Mouse (Mus musculus) adrenal gland, postnatal 10 days (tissue): ENCODE data around the gene Col25a1. TPM values are rescaled to one million over a fixed set of nuclear protein-coding genes. Genes with fewer than 3 reads are reported as not detected.

Experiments
- DNase-seq: peaks from one replicate; pipeline ENCODE4 v3.0.0; 2021; ENCODE audit warnings: mixed read lengths
- total RNA-seq, 2 experiments: library from RNA; stranded (reverse); gene quantifications; 2 replicates each; pipeline ENCODE4 v1.2.3; 2021

The Col25a1 gene
- total RNA-seq, 2 experiments from 2014 or later = 4.6 to 5.6 TPM

DNA sequence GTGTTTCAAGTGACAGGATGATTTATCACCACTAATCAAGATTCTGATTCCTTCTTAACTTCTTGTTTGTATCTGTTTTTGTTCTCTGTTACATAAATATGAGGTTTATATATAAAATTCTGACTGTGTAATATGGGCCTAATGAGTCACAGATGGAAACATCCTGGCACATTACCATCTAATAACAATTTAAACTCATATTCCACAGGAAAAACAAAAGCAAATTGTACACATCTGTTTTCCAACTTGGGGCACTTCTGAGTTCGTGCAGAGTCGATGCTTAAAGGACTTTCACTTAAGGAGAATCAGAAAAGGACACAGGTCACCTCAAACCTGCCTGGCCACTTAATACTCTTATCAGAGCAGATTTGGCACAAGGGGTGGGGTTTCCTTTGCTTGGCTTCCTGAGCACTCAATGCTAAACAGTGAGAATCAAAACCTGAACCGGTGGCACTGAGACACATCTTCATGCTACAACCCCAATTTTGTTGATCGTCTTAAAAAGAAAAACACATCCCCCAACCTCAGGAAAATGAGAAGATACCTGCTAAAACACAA, 342.0 kb downstream of the Col25a1 start:
- DNase-seq = no peak

DNA sequence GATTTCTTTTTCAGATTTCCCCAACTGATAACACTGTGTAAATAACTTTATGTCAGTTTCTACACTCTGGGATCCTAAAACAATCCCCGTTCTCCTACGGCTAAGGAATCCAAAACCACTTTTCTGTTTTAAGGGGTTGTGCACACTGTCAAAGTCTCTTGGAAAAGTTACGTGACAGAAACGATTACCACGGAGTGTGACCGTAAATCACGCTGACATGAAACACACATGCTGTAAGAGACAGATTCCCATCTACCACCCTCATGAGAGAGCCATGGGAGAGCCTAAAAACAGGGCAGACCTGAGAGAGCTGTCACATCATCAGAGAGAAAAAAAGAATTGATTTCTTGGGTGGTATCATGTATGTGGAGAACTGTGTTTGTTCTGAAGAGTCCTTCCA, 342.7 kb downstream of the Col25a1 start:
- DNase-seq = no peak

DNA sequence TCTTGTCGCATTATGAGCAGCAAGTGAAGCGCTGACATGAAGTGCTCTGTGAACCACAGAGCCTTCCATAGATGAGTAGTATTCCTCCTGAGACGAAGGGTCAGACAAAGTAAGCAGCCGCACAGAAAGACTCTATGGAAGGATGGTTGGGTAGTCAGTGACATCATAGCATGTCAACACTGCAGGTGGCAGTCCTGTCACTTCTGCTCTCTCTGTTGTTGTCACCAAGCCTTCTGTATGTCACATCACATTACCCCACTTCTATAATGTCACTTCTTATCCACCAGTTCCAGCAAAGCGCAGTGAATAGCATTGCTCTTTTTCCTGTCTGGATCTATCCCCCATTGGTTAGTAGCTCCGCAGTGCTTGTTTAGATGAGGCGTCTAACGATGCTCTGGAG, 351.2 kb downstream of the Col25a1 start:
- no peak for DNase-seq

DNA sequence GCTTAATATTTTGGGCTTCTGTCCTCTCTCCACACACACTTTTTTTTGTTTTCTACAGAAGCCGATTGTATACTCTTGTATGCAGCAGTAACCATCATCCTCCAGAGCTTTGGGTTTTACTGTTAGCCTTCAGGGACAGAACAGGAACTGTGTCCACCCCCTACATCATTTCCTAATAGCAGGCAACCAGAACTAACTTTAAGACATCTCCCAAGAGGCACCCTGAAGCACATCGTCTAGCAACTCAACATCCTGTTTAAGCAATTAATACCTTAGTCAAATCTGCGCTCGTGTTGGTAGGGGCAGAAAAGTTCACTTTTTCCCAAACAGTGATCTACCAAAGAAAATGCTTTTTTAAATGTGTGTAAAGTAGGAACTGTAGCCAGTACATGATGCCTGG, 357.5 kb downstream of the Col25a1 start:
- DNase-seq = no peak

DNA sequence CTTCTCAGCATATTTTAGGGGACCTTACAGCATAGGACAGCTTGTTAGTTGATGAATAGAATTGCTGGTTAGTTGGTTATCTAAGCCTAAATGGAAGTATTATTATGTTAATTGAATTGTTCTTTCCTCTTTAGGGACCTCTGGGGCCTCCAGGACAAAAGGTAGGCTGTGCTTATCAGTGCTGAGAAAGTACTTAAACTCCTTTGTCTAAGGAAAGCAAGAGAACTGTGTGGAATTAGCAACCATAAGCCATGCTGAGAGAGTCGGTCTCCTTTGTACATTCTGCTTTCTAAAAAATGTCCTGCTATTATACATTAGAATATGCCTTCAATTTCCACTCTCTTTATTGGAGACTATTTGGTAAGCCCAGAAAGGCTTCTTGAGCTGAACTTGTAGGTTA, 362.9 kb downstream of the Col25a1 start:
- no peak for DNase-seq

DNA sequence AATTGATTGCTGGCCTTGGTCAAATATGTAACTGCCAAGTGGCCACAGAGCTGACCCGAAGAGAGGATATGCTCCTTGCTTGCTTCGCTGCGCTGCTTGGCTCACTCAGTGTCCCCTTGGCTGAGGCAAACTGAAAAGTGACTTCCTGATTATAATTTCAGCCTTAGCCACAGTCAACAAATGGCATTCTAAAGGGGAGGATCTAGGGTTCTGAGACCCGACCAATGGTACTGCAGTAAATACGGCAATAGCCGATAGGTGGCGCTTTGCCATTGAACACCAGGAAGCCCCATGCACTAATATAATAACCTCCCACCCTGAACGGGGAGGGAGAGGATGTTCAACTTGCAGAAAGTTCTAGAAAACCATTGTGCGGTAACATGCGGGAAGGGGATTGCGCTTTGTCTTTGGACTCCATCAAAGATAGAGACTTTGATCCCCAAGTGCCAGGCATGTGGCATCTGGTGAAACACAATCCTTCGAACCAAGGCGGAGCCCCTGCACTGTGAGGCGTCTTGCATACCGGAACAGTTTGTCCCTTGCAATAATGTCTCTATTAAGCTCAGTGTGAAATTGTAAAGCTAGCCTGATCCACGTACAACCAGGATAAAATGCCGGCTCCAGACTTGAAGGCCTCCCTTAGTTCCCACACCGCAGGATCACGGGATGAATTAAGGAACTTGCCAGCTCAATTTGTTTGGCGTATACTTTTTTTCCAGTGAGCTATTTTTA, 363.5 kb downstream of the Col25a1 start:
- peak; percentile 25 for DNase-seq

DNA sequence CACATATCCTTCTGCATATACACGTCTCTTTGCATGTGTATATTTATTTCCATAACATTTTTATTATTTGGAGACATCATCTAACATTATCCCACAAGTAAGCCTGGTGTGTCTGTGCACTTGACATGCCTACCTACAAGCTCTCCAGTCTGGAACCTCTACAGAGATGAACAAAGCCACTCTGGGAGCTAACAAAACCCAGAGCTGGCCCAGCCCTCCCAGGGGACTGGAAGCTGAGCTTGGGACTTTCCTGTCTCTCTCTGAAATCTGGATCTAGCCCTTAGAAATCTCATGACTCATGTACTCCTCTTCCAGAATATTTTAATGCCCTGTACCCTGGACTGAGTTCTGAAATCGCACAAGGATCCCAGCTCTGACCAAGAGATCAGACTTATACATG, 365.7 kb downstream of the Col25a1 start:
- DNase-seq = no peak

DNA sequence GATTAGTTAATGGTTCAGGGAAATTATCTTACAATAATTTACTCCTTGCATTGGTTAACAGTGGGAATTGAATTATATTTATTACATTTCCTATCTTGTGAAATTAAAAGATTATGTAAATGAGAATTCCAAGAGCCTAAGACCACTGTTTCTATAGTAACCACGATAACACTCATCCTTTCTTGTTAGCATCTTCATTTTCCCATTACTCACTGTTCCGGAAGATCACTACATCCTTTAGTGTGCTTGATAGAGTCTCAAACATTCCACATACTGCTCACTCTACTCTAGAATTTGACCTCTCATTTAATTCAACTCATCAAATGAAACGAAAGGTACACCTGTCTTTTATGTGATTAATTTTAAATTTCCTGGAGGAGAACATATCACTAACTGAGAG, 370.4 kb downstream of the Col25a1 start:
- no peak for DNase-seq

DNA sequence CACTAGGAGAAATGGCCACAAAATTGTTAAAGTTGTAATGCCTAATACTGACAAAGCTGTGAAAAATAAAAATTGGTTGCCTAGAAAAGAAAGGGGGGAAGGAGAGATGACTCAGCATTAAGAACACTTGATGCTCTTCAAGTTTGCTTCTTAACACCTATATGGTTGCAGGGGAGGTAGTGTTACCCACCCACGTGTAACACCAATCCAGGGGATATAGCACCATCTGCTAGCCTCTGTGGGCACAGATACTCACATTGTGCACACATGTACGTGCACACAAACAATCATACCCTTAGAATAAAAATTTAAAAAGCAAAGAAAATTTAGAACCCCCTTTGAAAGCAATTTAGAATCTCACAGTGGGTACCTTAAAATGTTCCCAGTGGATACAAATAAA, 377.0 kb downstream of the Col25a1 start:
- no peak for DNase-seq

DNA sequence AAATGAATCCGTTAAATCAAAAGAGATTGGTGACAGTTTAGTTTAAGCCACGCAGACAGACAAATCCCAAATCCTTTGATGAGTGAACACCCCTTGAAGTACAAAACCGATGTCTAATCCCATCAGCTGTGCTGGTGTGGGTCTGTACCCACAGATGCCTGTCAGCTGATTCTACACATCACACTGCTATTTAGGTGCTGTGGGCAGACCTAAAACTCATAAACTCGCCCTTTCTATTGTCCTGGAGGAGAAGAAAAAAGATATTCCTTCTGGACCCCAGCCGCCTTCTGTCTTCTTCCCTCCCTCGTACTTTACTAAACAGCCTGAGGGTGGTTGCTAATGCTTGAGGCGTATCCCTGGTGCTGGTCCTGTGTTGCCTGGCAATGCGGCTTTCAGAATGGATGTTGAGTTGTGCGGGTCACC, 387.2 kb downstream of the Col25a1 start:
- no peak for DNase-seq

DNA sequence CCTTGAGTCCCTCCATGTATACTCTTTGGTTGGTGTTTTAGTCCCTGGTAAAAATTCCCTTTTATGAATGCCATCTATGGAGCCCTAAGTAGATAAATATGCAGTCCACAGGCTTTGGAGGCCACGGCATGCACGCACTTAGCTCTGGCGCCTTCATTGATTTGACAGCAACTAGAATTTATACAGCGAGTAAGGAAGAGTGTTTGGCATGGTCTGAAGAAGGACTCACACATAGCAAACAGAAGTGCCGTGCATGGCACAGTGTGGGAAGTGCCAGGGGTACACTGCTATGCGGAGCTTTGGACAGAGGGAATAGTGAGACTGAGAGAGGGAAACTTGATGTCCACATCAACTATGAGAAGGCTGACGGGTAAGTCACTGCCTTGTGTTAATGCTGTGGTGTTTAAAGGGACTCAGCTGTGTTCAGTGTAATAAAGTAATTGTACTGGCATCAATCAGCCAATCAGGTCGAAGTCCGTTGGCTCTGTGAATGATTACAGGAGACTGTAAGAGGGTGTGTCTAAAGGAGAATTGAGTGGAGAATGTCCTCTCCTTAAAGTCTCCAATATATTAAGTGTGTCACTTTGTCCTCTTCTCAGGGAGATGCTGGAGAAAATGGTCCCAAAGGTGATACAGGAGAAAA, 390.7 kb downstream of the Col25a1 start:
- DNase-seq = no peak

DNA sequence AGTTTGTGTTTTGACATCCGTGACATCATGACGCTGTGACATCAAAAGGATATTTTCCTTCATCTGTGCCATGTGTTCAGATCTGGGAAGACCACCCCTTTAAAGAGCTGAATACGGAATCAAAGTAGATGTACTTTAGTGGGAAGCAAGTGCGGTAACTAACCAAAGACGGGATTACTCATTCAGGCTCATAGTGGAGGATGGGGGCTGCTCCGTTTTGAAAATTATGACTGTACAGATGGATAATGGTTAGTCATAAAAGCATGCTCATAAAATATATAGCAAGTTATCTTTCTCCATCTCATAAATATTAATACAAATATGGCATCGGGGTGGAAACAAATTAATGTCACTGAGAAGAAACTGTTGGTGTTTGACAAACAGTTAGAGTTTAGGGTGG, 391.7 kb downstream of the Col25a1 start:
- DNase-seq = no peak

DNA sequence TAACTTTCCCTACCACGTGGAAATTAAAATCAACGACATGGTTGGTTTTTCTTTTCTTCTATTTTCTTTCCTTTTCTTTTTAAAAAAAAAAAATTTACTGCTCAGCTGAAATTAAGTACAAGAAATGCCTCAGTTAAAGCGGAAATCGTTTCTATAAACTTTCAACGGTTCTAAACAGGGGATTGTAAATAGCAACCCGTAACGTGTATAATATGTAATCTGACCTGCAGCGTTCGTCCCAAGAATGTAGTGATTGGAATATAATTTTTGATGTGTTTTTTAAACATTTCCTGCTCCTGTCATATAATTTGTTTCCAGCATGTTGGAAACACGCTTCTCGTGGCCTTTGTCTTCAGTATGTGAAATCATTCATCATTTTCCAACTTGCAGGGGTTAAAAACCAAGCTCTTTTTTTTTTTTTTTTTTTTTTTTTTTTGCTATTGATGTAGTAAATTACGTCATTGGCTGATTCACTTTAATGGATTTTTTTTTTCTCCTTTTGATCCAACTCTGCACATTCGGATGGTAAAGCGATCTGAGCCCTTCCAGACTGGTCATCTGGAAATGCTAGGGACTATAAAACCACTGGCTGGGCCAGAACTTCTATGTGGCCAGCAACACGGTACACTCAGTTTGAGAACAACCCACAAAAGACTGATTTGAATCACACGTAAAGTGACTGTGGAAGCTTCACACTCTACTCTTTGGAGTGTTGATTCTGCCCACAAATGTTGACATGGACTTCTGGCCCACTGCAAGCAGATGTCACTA, 393.3 kb downstream of the Col25a1 start:
- no peak for DNase-seq

DNA sequence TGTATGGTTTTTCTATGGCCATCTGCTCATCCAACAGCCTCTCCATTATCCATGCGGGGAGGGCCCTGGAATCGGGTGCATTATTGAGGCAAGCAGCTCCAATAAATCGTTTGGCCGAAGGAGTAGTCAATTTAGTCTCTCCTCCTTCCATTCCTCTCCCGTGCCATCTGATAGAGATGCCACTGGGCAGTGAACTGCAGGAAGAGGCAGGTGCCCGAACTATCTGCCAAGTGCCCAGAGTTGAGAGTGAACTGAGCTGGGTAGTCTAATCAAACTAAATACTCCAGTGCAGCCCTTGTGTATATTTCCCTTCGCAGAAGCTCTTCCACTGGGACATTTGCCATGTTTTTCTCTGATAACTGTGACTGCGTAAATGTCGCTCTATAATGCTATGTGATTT, 403.7 kb downstream of the Col25a1 start:
- no peak for DNase-seq

DNA sequence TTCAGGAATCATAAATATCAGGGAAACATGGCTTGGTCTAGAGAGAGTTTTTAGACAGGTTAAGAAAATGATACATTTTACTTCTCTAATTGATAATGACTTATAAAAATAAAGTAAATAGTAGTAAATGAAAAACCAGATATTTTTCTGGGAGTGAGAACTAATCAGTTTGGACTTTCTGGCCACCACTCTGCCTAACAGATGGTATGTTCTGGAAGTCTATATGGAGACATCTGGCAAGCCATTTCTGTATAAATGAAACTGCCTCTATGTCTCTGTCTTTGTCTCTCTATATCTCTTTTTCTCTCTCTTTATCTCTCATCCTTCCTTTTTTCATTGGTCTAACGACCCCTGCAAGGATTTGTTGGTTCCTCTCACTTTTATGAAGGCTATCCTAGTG, 410.2 kb downstream of the Col25a1 start:
- DNase-seq = no peak

DNA sequence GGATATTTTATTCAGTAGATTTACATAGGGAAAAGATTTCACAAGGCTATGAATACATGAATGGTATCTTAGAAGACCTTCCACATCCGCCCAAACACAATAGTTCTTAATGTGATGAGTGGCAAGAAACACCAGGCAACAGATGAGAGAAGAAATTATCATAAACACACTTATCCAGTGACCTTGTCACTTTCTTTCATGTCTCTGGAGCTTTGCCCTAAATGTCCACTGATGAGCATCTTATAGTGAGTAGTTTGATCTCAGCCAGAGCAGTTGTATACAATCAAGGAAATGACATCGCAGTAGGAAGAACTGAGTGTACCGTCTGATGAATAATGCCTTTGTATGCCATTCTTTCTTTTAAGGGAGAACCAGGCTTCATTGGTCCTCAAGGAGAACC, 414.7 kb downstream of the Col25a1 start:
- DNase-seq = no peak

DNA sequence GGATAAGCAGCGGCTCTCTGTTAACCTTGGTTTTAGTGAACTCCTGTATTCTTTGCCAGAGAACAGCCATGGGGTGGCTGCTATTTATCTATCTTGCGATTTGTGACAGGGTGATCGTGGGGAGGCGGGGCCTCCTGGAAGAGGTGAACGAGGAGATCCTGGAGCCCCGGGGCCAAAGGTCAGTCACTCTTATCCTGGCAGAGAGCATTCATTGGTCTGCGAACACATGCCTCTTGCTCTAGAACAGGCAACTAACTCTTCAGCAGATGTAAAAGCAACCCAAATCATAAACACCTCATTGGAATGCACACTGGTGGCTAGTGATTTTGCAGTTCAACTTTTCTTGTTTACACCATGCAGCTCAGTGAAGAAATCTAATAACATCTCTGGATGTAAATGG, 417.8 kb downstream of the Col25a1 start:
- DNase-seq = no peak

DNA sequence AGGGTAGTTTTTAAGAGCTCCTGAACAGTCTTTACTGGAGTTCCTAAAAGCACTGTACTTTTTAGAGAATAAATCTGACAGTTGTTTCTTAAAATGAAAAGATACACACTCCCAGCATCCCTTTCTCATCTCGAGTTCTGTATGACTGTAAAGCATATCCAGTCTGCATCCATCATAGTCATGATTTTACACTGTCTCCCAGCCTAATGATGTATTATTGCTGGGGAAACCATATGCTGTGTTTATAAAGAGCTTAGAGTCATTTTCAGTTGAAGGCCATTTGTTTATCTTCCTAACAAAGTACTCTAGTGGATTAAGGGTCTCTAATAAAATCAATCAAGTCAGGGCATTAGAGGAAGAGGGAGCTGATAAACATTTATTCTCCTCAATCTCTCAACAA, 425.0 kb downstream of the Col25a1 start:
- no peak for DNase-seq

DNA sequence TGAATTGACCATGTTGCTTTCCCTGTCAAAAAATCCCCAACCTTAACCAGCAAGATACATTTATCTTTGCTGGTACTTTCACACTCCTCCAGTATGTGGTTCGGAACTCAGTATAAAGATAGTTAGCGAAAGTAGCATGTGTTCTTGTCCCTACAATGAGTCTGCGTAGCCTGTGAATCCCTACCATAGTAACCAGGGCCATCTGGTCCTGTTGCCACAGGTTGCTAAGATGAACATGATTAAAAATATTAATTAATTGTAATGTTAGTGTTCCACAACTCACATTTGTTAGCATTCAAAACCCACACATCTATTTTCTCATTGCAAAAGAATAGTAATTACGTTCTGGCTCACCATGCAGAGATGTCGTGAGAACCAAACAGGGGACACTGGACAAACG, 434.3 kb downstream of the Col25a1 start:
- DNase-seq = no peak

DNA sequence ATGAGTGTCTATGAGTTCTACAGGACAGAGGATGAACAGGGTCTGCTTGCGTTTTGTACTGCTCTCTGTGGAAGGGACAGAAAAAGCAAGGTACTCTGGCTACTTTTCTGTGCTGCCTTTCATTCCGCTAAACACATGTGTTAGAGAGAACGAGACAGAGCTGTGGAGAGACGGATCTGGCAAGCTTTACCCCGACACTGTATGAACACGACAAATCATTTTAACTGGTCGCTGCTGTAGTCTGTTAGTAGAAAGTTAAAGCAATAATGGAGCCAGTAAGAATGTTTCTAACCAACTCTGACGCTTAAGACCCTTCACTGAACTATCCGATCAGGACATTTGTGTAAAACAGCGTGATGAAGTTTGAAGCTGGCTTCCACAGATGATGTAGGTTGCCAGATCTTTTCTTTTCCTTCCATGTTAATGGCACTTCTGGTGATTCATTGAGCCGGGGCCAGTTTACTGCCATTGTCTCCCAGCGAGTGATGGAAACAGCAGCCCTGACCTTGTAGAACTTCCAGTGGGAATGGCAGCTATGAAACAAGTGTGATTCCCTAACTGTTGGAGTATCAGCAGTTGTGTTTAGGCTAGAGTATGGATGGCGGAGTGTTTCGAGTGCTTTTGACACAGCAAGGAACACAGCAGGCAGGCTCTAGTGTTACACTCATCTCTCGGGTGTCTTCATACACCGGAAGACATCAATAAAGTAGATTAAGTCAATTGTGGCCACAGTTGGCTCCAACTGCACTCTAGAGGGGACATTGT, 437.2 kb downstream of the Col25a1 start:
- DNase-seq = peak; percentile 25

DNA sequence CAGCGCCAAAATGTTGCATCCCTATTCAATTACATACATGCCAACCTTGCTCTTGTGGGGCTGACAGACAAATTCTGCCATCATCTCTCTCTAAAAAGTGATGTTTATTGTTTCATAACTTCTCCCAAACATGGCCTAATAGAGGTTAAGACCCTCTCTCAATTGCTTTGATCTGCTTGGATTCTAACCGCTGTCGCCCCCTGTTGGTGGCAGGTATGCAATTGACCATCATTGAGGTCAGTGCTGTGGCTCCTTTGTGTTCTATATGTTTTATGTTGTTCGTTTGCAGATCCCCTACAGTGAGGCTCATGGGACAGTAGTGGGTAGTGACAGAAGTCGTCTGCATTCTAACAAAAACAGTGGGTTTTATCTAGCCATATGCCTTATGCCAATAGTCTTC, 441.9 kb downstream of the Col25a1 start:
- no peak for DNase-seq

DNA sequence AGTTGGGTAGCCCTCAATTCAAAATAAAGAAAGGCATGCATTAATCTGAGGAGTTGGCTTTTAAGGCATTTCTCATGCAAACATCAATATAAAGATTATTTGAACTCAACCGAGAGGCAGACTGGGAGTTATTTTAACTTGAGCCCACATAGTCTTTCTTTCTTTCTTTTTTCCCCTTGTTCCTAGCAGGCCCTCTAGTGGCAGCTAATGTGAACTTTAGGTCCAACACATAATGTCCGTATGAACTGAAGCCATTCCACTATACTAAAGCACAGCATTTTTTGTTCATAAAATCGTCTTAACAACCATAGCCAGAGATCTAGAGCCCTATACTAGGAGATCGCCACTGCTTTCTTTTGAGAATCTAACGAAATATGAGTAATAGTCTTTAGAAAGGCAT, 443.4 kb downstream of the Col25a1 start:
- DNase-seq = peak; percentile 67
